Mouse (Mus musculus) gastrocnemius, adult 18-20 months (tissue): ENCODE results near the gene Kctd13. TPM values are rescaled to one million over a fixed set of nuclear protein-coding genes. Genes with fewer than 3 reads are reported as not detected.
"Not testable (repeated sequence)": the region's sequence is repeated elsewhere in the genome, so short reads cannot be mapped to it uniquely, and the experiment has no call there.

Source experiments
- DNase-seq: peaks from one replicate; pipeline ENCODE4 v3.0.0; 2021; ENCODE audit warnings: low spot score
- long read RNA-seq, 2 experiments: library from polyadenylated mRNA; stranded (forward); transcript quantifications; one replicate each; pipeline ENCODE4 v2.0.0; 2021
- total RNA-seq, 2 experiments: library from RNA; stranded (reverse); gene quantifications; 2 replicates each; pipeline ENCODE4 v1.2.3; 2021

The Kctd13 gene
- 1 to 10 TPM; 2.6 to 2.7 TPM for total RNA-seq
- long read RNA-seq, experiment 1, partial matches to known transcripts, result 0 of 4 reads
- long read RNA-seq, experiment 1, other reads (novel, unspliced or antisense), result 0 of 4 reads
- long read RNA-seq, experiment 2, partial matches to known transcripts, result 0 of 1 reads
- long read RNA-seq, experiment 2, other reads (novel, unspliced or antisense), result 0 of 1 reads

GRCm38 (mm10) chr7:126928384-126929037 lies at the start of gene Kctd13:
Kctd13 (plus strand) TSS chr7:126928879.
- DNase-seq, result peak; percentile 92

- no peak for DNase-seq
Observed at GRCm38 (mm10) chr7:126881040-126881439, 47.6 kb upstream of the Kctd13 start.

GRCm38 (mm10) chr7:126883731-126884181 lies 44.9 kb upstream of the Kctd13 start:
- DNase-seq, result no peak

GRCm38 (mm10) chr7:126884286-126885164 lies 44.2 kb upstream of the Kctd13 start, which contains the start of gene Taok2:
Taok2 (minus strand) TSS chr7:126884703.
- DNase-seq, result peak; percentile 96

GRCm38 (mm10) chr7:126887281-126887680 lies 41.4 kb upstream of the Kctd13 start:
- DNase-seq, result no peak

- no peak for DNase-seq
Observed at GRCm38 (mm10) chr7:126888852-126889251, 39.8 kb upstream of the Kctd13 start.

- no peak for DNase-seq
Observed at GRCm38 (mm10) chr7:126896912-126897311, 31.8 kb upstream of the Kctd13 start.

GRCm38 (mm10) chr7:126897390-126898101 lies 31.1 kb upstream of the Kctd13 start:
- peak; percentile 40 for DNase-seq

GRCm38 (mm10) chr7:126898102-126898990 lies 30.3 kb upstream of the Kctd13 start:
- DNase-seq, result peak; percentile 97

- not testable (repeated sequence) for DNase-seq
Observed at GRCm38 (mm10) chr7:126899781-126900180, 28.9 kb upstream of the Kctd13 start.

- DNase-seq, result no peak
Observed at GRCm38 (mm10) chr7:126905590-126905989, 23.1 kb upstream of the Kctd13 start.

- DNase-seq, result no peak
Observed at GRCm38 (mm10) chr7:126914844-126915243, 13.8 kb upstream of the Kctd13 start.

- not testable (repeated sequence) for DNase-seq
Observed at GRCm38 (mm10) chr7:126918356-126918755, 10.3 kb upstream of the Kctd13 start.

- DNase-seq, result no peak
Observed at GRCm38 (mm10) chr7:126919973-126920372, 8.7 kb upstream of the Kctd13 start.

GRCm38 (mm10) chr7:126921563-126921962 lies 7.1 kb upstream of the Kctd13 start:
- DNase-seq, result no peak

- peak; percentile 66 for DNase-seq
Observed at GRCm38 (mm10) chr7:126922624-126923060, 6.0 kb upstream of the Kctd13 start, which contains the start of gene Tmem219. Tmem219 (minus strand) TSS chr7:126922917.

GRCm38 (mm10) chr7:126923999-126924398 lies 4.7 kb upstream of the Kctd13 start:
- DNase-seq, result no peak

GRCm38 (mm10) chr7:126926299-126926698 lies 2.4 kb upstream of the Kctd13 start:
- no peak for DNase-seq

GRCm38 (mm10) chr7:126929046-126929445 lies 367 bp downstream of the Kctd13 start:
- DNase-seq, result no peak

GRCm38 (mm10) chr7:126932652-126933051 lies 4.0 kb downstream of the Kctd13 start:
- DNase-seq, result no peak
